Mouse (Mus musculus) lung, postnatal 4 days (tissue): ENCODE data around the gene Pphln1.

ENCODE experiments used
- DNase-seq, 2 experiments: peaks; one replicate each; pipeline ENCODE4 v3.0.0; 2021

The Pphln1 gene

DNA sequence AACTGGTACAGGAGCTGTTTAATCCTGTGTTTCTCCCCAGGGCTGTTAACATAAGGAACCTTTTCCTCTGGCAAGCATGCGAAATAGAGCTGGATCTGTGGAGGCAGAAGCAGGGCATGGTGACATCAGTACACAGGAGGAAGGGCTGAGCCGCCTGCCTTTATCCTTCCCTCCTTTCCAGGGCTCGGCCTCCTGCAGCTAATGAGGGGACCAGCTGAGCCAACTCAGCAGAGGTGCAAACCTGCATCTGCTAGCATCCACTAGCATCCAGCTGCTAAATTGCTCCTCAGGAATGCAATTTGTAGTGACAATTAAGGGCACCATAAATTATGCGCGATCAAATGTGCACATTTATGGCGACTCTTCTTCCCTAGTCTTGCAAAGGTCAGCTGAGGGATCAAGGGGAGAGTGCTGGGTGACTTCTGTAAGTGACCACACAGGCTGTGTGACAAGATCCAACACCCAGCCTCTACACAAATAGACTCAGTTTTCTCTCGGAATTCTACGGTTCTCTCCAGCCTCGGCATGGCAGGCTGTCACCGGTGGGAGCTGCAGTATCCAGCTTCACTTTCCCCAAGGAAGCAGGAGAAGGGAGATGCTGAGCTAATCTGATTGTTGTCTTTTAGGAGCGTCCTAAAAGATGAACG lies 112.7 kb downstream of the Pphln1 start:
- DNase-seq: no peak

GRCm38 (mm10) chr15:93512437-93512836 lies 114.3 kb downstream of the Pphln1 start:
- DNase-seq: no peak

DNA sequence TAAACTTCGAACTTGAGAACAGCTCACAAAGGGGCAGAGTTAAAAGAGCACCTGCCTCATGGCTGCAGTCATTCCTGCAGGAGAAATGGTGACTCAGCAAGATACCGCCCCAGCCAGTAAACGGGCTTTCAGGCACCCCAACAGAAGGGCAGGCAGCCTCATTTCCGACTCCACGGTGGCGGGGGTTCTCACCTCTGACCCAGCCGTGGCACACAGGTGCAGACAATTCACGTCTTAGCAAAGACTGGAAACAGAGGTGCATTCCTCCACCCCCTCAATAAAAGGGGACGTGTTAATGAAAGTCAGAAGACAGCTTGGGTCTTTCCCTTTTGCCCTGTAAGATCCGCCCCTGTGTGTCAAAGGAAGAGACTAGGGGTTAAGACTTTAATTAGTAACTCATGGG lies 115.8 kb downstream of the Pphln1 start:
- DNase-seq: no peak

DNA sequence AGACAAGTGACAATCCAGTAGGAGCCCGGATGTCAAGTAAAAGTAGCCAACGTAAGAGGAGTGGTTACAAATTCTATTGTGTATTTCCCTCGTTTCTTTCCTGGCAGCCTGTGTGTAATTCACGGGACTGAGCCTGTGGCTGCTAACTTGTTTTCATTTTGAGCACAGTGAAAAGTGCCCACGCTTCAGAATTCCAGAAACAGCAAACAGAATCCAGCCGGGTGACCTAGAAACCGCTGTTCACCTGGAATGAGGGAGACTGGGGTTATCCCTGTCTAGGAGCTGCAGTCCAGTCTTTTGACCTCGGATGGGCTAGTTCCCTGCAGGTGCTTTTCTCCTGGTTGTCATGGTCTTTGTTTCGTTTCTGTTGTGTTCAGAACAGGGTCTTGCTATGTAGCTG lies 117.2 kb downstream of the Pphln1 start:
- DNase-seq: no peak

DNA sequence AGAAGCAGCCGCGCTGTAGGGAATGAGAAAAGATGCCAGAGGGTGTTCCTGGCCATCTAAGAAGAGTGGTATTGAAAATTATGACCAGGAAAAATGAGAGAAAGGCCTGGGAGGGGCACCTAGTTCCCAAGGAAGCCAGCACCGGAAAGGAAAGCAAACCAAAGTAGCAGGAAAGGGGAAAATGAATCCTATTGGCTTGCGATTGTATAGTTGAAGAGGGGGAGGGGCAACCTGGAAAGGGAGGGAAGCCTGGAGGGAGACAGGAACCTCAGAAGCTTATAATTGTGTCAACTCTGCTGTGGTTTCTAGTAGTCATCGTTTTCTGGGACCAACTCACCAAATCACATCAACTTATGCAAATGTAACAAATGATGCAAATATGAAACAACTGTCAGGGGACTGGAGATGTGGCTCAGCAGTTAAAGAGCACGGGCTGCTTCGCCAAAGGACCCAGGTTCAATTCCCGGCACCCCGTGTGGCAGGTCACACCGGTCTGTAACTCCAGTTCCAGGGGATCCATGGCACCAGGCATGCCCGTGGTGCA lies 118.9 kb downstream of the Pphln1 start:
- DNase-seq: peak in 1 of 2 experiments; percentile 50

- peak; percentile 49 to 56 for DNase-seq
These were observed 120.2 kb downstream of the Pphln1 start for GRCm38 (mm10) chr15:93518143-93518902.

GRCm38 (mm10) chr15:93518941-93519835 lies 121.0 kb downstream of the Pphln1 start:
- peak; percentile 91 for DNase-seq

GRCm38 (mm10) chr15:93519836-93520826 lies 122.0 kb downstream of the Pphln1 start:
- peak in 1 of 2 experiments; percentile 31 for DNase-seq

GRCm38 (mm10) chr15:93521088-93521786 lies 123.1 kb downstream of the Pphln1 start:
- DNase-seq: no peak

DNA sequence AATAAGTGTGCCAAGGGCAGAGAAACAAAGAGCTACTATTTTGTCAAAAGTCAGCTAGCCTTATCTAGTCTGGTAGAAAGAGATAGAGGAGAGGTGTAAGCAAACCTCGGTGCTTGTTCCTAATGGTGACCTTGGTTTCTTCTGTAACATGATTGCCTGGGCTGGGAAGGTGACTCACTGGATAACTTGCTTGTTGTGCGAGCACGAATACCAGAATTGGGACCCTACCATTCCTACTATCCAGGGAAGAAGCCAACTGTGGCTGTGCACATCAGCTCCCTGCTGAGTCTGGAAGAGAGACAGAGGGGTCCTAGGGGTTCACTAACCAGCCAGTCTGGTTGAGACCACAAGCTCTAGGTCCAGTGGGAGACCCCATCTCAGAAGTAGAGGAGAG lies 123.6 kb downstream of the Pphln1 start:
- no peak for DNase-seq

DNA sequence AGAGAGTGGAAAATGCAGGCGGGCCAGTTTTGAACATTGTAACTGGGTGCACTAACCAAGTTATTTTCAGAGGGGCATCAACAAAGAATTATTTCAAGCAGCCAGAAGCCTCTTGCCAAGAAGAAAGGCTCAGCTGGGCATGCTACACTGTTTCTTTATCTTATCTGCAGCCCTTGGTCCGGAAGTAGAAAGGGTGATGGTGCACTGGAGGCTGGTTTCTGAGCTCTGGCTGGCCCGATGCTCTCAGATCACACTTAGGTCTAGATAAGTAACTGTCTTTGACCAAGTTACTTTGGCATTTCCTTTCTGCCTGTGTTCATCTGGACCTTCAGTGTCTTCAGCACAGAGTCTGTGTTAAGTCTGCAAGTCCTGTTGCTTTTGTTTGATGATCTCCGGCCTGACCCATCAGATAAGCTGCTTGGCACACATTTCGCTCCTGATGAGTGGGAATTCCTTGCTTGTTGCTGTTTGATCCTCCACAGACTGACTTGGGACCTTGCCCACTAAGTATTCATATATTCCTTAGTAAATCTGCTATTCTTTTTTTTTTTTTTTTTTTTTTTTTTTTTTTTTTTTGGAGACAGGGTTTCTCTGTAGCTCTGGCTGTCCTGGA lies 127.3 kb downstream of the Pphln1 start:
- peak in 1 of 2 experiments; percentile 62 for DNase-seq

DNA sequence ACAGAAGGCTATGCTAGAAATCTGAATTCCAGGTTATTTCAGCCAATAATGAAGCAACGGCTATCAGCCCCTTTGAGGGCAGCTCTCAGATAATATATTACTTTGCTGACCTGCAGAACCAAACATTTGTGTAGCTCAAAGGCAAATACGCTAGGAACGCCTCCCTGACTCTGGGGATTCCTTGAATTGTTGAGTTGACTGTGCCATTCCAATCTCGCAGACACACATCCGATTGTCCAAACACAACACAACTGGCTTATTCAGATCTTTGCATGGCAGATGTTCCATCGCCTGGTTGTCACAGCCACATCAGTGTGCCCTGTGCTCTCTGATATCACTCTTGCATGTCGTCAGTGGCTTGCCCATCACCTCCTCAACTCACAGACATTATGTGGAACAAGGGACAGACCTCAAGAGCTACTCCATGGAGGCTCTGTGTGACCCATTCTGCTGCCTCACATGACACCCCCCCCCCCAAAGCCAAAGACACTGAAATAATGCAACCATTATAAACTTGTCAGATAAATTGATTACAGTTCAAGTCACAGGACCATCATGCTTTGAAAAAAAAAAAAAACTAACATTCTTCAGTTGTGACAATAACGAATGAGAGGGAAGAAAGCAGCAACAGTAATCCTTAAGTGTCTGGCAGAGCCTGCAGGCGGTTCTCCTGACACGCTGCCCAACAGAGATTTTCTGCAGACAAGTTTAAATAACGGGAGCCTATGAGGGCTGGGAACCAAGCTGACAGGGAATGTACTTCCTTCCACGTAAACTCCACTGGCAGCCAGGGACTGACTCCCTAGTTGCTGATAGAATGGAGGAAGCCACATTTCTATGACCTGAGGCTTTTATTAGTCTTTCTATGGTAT lies 131.9 kb downstream of the Pphln1 start:
- peak; percentile 35 to 51 for DNase-seq

DNA sequence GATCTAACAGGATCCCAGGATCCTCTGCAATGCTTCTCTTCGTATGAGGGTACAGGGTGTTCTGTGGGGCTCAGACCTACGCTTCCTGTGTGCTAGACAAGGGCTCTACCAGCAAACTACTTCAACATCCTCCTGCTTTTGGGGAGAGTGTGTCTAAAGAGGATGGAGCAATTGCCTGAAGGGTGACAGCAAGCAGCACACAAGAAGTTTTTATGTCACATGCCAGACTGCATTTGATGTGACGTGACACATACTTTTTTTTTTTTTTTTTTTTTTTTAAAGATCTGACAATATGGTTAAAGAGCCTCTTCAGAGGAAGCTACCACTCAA lies 132.5 kb downstream of the Pphln1 start:
- no peak for DNase-seq

DNA sequence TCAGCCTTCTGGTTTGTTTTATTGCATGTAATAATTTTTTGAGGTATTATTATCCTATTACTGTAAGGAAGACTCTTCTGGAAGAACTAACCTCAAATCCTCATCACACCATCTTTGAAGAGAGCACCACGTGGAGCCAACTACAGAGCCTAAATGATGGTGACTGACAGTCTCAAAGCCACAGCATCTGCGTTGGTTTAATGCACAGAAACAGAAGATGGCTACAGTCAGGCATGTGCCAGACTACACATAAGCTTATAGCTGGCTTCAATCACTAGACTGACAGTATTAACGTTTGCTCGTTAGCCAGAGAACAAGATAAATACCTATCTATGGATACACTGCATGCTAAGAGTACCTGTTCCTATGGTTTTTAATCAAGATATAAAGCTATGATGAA lies 138.0 kb downstream of the Pphln1 start:
- no peak for DNase-seq

DNA sequence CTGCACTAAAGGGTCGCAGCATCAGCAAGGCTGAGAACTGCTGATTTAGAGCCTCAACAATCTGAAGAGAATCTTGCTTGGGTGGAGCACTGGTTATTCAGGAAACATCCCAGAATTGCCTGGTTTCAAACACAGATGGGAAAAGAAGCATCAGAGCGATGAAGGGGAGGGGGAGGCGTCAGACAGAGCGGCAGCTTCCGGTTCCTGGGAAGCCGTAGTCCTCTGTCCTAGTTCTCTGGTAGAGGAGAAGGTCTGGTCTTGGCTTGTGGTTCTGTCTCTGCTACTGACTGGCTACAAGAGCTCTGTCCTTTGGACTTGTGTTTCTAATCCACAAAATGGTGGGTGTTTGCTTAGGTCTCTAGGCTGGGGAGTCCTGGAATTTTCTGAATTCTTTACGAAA lies 139.6 kb downstream of the Pphln1 start:
- DNase-seq: no peak

- no peak for DNase-seq
These were observed 140.5 kb downstream of the Pphln1 start for GRCm38 (mm10) chr15:93538551-93539205.

DNA sequence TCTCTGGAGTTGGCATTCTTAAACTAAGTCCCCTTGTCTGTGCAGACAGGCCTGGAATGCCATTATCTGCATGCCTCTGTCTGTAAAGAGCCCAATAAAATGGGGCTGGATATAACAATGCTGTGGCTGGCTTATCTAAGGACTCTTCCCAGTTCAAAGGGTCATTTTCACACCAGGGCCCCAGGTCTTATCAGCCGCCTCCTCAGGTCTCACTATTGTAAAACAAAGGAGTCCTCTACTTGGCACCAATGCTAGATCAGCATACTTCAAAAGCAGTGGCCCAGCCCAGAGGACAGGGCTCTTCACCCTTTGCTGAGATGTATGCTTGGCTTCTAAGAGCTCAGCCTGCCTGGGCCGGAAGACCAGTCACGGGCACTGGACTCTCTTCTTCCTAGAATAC lies 141.3 kb downstream of the Pphln1 start:
- no peak for DNase-seq
